Mouse (Mus musculus) T-helper 17 cell (primary cell): Measurements from ENCODE around the gene Lamc2.

ENCODE experiments used
- in situ Hi-C, 2 experiments: fragments of 300-600 bp; cut with MboI, MseI; formaldehyde crosslinking; loops; 1 replicate in 1 of 2; 2 replicates in 1 of 2; pipeline ENCODE4 v1.15.1; 2025; ENCODE audit warnings: high pct_unique_total_duplicates in 2 of 2

Gene Lamc2

DNA sequence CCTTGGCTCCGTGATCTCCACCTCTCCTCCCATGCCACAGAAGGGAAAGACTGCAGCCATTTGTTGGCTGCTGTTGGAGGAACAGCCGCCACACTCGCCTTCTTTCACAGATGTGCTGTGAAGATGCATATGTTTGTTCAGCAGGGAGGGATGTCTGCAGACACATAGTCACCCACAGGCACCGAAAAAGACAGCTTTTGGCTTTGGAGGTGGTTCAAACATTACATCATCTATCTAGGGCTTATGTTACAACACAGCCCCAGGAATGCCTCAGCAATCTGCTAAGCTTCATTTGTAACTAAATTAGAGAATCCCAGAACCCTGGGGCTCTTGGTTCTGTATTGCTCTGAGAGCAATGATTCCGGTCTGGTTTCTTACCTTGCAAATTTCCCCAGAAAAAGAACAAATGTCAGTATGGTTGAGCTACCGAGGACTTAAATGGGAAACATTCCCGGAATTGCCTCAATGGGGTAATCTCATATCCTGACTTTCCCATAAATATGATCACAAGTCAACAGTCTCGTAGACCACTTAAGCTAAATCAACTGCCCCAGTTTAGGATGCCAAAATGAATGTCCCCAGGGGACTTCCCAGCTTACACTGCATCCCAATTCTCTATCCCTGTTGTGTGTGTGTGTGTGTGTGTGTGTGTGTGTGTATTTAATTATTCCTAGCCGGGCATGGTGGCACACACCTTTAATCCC is 5.5 kb downstream of the Lamc2 start:
- in situ Hi-C loops = loop anchor here in 1 of 2 experiments (10.0 kb wide), 1 partner anchor 76 kb away; no protein-coding TSS in a partner anchor

DNA sequence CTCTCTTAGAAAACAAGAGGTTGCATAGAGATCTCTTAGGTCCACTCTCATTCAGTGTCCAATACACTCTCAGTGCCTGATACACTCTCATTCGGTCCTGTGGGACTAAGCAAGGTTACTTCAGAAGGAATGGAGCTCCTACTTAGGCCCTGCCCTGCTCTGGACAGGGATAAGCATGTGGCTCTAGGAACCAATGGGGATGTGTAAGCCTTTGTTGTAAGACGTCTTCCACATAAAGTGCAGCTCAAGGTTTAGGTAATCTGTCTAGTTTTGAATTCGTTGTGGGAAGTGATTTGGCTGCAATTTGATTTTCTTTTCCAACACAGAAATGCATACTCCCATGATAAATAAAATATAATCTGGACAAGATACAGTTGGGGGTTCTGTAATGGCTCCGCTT is 6.1 kb downstream of the Lamc2 start:
- in situ Hi-C loops = loop anchor here in 1 of 2 experiments (10.0 kb wide), 1 partner anchor 75 kb away; no protein-coding TSS in a partner anchor

DNA sequence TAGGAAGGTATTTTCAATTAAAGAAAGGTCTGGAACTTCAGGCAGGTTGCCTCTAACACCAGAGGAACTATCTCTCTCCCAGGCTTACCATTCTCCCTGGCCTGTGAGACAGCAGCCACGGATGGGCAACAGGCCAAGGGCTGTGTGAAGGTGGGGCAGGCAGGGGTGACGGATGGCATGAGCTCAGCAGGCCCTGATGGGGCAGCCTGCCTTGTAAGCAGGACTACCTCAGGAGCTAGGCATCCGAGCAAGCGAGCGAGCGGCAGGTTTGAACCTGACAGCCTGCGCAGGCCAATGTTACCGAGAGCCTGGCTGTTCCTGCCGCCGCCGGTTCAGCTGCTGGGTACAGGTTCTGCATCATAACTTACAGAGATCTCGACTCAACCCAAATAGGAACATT is 11.4 kb downstream of the Lamc2 start:
- in situ Hi-C loops = no loop called here

DNA sequence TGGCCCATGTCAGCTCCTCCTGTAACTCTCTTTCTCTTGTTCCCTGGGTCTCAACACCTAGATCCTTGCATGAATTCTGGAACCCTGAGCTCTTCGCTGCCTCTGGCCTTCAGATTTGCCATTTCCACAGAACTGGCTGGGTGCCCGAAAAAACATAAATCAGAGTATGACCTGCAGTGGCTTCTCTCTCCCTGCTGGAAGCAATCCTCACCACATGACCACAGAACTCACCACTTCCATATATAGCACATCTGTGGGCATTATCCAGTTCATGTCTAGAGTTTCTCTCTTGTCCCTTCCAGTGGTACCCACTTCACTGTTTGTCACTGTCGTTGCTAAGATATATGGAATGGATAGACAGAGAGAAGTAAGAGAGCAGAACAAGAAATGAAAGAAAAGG is 13.0 kb downstream of the Lamc2 start:
- in situ Hi-C loops = no loop called here

DNA sequence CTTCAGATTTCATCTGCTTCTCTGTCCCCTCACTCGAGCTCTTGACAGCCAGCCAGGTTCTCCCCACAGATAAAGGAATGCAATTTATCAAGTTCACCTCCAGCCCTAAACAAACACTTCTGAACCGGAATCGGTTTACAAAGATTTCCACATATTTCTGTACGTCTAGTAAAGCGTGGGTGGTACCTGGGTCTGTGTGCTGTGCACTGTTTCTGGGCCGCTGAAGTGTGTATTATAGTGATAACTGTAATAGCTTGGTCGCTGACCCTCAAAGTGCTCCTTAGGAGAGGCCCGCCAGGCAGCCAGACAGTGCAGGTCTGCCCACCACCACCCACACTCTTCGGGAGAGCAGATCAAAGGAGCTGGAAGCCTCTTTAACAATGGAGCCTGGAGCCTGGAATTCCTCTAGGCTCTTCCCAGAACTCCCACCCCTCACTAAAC is 13.9 kb downstream of the Lamc2 start:
- in situ Hi-C loops = no loop called here

DNA sequence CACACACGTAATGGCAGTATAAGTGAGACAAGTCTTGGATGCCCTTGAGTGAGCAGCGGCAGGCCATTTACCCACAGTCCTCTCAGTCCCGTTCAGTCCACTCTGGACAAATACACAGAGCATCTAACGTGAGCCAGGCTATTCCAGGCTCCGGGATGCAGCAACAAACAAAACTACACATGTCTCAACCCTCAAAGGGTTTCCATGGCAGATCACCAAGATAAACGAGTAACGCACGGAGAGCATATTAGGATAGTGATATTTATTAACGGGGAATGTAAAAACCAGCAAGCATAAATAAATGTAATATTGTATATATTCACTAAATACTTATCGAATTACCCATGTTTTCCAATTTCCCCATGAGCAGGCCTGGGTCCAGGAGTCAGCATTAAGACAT is 15.2 kb downstream of the Lamc2 start:
- in situ Hi-C loops = no loop called here

DNA sequence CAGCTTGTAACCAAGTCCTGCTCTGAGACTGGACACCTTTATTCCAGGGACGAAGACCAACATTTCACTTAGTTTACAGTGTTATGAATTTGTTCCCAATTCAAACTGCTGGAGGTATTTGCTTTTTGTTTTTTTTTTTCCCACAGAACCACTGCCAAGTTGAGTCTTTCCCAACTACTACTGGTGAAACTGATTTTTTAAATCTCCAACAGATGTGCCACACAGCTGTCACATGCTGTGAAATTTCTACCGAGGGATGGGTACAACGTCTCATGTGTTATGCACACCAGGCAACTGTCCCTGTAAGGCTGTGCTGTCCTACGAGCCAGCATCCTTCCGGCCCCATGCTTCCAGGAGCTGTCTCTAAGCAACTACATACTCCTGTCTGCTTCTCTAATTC is 18.0 kb downstream of the Lamc2 start:
- in situ Hi-C loops = no loop called here

DNA sequence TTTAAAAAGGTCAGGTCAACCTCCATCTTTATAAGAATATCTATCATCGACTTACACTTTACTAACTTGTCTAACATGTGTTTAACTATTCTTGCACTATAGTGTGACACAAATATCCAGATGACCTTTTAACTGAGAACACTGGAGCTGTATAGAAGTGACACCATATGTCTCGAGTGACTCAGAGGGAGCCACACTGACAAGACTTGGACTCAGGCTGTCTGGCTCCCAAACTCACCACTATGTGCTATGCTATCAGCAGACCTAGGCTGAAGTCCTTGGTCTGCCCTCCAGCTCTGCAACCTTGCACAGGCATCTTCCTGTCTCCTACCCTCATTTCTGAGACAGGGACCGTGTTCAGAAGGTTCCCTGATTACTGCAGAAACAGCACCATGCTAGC is 22.4 kb downstream of the Lamc2 start:
- in situ Hi-C loops = no loop called here

DNA sequence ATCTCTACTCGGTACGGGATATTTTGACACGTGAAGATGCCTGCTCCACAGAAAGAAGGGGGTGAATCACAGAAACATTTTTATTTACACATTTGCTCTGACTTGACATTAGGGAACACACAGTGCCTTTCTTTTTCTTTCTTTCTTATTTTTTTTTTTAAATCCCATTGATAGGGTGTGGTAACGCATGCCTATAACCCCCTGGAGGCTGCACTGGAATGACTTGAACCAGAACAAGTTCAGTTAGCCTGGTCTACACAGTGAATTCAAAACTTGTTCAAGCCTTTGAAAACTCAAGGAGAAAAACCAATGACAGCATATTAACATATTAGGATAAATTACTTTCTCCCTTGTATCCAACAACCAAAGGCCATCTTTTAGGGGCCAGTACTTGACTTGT is 27.1 kb downstream of the Lamc2 start:
- in situ Hi-C loops = no loop called here

DNA sequence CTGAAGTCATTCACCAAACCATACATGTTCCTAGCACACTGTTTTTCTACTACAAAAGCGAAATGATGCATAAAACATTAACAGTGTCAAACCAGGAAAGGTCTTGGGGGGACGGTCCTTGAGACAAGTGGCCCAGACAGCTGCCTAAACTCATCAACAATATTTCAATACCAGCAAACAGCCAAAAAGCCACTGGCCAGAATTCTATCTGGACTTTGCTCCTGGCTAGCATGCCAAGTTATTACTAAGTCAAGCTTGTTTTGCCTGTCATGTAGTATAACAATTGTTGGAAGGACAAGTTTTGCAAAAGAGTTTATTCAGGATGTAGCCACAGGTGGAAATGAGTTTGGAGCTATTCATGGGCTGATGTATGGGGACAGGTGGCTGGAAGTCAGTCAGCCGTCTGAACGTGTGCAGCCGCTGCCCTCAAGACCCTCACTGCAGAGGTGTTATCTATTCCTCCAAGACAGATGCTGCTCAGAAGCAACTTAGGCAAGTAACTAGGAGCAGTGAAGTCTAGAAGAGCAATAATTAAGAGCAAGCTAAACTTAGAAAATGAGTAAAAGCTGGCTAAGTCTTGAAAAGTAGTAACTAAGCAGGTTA is 29.1 kb downstream of the Lamc2 start:
- in situ Hi-C loops = no loop called here

DNA sequence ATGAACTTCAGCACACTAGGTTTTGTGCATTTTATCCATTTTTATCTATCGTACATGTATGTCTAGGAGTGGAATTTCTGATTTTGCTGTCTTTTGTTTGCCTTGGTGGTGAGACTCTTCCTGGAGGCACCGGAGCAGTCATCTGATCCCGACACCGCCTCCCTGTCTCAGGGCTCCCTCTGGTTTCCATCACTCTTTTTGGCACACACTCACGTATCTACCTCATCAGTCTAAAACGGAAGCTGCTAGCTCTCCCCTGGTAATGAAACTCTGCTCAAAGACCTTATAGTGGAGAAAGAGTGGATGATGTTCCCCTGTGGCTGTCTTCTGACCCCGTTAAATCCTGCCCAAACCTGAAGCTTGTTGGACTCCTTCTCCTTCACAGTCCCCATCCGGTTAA is 30.9 kb downstream of the Lamc2 start:
- in situ Hi-C loops = no loop called here

DNA sequence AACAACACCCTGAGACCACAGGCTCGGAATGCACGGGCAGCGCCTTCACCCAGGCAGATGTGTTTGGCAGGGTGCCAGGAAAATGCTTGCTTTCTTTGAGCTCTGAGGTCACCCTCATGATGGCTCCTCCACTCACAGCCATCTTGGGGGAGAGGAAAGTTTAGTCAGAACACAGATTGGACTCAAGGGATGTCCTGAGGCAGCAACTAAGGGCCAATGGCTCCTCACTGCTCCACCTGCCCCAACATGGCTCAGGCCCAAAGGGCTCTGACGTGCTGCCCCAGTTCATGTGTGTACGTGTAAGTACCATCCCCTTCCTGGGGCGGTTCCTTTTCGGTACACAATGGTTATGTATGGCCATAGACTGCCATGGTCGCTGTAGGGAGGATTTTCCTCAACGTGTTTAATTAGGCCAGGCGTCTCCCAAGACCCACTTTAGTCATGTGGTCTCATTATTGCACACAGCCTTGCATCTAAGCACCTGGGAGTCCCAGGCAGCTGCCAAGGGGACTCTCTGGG is 32.6 kb downstream of the Lamc2 start:
- in situ Hi-C loops = no loop called here

DNA sequence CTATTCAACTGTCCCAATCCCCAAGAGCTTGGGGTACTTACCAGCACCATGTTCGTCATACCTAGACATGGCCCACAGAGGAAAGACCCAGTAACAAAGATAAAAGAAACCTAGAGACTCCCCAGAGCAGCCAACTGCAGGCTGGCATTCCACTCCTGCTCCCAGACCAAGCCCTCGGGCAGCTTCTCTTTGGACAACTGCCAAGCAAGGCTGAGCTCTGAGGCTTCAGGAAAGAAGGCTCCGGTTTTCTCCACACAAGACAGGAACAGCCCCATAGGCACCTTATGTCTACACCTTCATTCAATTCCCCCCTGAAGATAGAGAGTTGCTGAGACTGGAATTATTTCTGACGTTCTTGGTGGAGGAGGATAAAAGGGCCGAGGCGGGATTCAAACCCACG is 33.7 kb downstream of the Lamc2 start:
- in situ Hi-C loops = no loop called here

DNA sequence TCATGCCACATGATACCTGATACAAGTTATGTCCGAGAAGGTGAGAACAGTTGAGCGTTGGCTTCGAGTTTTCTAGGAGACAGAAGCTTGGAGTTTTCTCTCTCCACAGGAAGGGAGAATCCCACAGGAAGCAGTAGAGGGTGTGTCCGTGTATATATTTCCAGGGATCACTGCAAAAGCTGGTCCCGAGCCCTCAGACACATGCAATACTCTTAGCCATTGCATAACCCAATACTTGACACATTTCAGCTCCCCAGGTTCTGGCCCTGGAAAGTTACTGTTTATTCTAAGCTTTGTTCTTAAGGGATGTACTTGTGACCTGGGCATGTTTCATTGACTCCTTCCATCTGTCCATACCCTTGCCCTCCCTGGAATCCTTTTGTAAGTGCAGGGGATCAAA is 40.5 kb downstream of the Lamc2 start:
- in situ Hi-C loops = no loop called here

DNA sequence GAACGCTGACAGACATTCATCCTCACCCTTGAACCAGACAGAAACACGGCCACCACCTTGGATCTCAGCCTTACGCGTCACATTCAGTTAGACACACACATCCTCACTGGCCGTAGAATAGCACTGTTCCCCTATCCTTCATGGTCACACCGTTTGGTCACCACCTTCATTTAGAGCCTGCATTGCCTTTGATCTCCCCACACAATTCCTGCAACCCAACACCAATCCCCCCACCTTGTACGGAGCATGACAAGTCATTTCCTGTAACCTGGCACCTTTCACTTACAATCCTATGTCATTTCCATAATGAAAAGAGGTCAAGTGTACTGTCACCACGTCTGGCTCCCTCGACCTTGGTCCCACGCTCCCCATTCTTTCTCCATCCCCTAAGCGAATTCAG is 42.2 kb downstream of the Lamc2 start:
- in situ Hi-C loops = no loop called here

DNA sequence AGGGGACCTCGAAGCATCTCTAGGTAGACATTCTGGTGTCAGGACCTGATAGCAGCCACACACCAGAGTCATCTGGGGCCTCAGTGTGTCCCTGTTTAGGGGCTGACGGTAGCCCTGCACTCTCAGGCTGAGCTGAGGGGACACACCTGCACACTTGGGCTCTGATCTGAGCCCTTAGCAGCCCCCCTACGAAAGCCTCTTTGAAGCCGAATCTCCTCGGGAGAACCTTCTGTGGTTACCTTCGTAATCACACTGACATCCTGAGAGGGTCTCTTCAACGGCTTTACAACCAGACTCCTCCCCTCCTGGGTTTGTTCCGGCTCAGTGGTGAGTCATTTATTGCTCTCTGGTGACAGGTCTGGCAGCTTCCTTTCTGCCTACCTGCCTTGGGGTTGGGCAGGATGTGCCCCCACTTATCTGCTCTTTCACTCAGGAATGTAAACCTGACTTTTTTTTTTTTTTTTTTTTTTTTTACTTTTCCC is 45.5 kb downstream of the Lamc2 start:
- in situ Hi-C loops = no loop called here

DNA sequence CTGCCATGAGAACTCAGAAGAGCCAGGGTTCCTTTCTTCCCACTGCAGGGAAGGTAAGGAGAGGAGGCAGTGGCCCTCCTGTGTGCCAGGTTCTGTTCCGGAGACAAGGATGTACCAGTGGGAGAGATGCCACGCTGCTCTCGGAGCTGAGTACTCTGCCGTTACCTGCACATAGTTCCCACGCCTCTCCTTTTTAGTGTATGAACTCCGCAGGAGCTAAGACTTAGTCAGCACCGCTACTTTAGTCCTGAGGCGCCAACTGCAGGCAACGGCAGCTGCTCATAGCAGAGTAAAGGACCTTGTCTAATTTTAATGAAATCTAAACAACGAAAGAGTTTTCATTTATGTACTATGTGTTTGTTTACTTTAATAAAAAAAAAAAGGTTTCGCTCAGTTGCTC is 46.0 kb downstream of the Lamc2 start:
- in situ Hi-C loops = no loop called here

DNA sequence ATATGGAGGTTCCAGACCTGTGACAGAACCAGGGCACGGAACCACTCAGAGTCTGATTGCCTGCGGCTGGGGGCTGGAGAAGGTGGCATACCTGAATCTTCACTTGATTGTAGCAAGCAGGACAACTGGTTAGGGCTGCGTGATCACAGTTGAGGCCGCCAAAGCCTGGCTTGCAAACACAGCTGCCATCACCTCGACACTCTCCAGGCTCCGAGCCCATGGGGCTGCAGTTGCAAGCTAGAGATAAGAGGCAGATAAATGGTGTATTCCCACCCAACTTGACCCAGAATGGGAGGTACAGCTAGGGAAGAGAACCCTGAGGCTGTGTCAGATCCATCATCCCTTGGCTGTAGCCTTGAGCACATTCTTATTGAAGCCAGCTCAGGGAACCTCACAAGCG is 46.6 kb downstream of the Lamc2 start:
- in situ Hi-C loops = loop anchor here in 1 of 2 experiments (10.0 kb wide), 1 partner anchor 565 kb away; no protein-coding TSS in a partner anchor

DNA sequence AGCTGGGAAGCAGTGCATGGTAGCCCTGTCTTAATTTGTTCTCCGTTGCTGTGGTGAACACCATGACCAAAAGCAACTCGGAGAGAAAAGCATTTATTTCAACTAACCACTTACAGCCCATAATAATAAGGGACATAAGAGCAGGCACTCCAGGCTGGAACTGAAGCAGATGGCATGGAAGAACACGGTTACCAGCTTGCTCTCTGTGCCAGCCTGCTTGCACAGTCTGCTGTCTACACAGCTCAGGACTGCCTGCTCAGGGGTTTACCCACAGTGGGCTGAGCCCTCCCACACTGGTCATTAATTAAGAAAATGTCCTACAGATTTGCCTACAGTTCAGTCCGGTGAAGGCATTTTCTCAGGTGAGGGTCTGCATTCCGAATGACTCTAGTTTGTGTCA is 47.8 kb downstream of the Lamc2 start:
- in situ Hi-C loops = loop anchor here in 1 of 2 experiments (10.0 kb wide), 1 partner anchor 566 kb away; no protein-coding TSS in a partner anchor

DNA sequence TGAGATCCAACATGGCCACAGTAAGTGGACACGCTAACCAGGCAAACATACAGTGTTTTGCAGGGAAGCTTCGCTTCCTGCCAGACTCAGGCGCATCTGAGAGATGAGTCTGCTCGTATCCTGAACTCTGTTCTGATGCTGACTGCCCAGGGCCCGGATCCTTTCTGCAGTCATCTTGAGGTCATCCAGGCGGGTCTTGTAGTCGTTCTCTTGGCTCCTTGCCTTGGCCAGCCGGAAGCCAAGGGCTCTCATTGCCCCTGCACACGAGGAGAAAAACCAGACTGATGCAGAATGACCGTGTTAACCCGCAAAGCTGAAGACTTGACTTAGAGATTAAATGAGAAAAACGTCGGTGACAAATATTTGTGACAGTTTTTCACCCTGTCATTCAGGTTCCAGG is 49.6 kb downstream of the Lamc2 start:
- in situ Hi-C loops = loop anchor here in 1 of 2 experiments (10.0 kb wide), 1 partner anchor 568 kb away; no protein-coding TSS in a partner anchor

DNA sequence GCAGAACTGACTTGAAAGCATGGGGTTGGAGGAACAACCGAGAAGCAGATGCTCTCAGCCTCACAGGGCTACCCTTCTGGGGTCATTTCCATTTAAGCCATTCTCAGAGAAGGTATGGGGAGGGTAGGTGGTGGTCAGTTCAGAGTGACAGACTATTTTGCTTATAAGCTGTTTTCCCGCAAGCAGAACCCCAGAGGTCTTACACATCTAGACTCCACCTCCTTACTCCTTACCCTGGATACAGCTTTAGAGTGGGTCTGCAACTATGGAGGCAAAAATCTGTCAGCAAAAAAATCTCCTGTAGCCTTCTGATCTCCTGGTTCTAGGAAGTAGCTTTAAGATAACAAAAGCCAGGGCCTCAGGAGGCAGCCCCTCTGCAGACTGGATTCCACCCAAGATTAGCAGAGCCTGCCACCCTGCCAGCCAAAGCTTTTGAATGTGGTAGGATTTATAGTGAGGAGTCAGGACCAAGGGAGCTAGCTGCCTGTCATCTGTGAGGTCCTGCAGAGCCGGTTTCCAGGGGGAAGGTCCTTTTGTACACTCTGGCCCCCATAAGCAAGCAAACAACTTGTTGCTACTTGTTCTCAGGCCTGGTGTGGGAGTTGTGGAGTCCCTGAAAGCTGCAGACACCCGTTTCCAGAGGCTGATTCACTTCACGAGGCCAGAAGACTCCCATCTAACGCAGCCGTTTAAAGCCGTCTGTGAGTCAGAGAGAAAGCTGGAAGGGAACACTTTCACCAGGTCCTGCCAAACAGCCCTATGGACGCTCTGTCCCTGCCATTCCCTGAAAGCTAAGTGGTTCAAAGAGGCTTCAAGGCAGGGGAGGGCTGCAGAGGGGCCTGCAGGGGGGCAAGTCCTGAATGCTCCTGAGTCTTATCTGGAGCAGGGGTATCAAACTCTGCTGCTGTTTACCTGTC is 52.1 kb downstream of the Lamc2 start:
- in situ Hi-C loops = loop anchor here in 1 of 2 experiments (10.0 kb wide), 1 partner anchor 571 kb away; no protein-coding TSS in a partner anchor
